Mouse (Mus musculus): ENCODE measurements at regions not wholly inside any gene's neighbourhood (a gene's known extent, or its start where the extent isn't known, plus 50 kb on each side); places are given as distances from the start of the nearest gene placed in this dataset.
A peak's percentile ranks its signal among the peaks of the same experiment; 100 is the strongest.

DNA sequence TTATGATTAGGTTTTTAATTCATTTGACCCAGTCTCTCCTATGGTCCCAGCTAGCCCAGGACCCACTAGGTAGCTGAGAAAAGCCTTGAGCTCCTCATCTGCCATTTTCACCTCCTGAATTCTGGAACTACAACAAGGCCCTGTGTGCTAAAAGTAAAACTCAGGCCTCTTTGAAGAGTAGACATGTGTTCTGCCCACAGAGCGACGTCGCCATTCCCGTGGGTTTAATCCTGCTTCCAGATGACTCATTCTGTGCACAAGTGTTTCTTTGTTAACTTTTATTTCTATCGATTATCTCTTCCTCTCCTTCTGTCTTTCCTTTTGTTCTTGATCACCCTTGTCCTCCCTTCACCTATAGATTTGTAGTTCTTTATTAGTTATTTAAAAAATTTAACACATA lies 1046.7 kb upstream of the Apob start:
- H3K27ac ChIP-seq (replicated peaks; ENCODE audit: low read depth, low read length) = no peak overlapping the region
- H3K9ac ChIP-seq (replicated peaks; ENCODE audit: low read length) = no peak overlapping the region
- no peaks in the 10 kb centered on the region for H3K9me3 ChIP-seq (ENCODE audit: control insufficient read depth, low read length)
- no peak overlapping the region for H3K4me3 ChIP-seq (replicated peaks; ENCODE audit: low read depth, low read length)
- WGBS = 58% methylated on average over 5 of the region's 5 CpGs
- H3K27me3 ChIP-seq (ENCODE audit: control insufficient read depth, insufficient read depth, low read length) = no peaks in the 10 kb centered on the region
- DNase-seq (no peak), ATAC-seq (ENCODE audit: low FRiP score, low TSS enrichment) (no peak)
- no peaks in the 10 kb centered on the region for H3K4me1 ChIP-seq (ENCODE audit: control insufficient read depth, insufficient read depth, low read length)
- no peaks in the 10 kb centered on the region for H3K36me3 ChIP-seq (ENCODE audit: control insufficient read depth, insufficient read depth, low read length)
- no peak overlapping the region for H3K4me2 ChIP-seq (ENCODE audit: low read length)

DNA sequence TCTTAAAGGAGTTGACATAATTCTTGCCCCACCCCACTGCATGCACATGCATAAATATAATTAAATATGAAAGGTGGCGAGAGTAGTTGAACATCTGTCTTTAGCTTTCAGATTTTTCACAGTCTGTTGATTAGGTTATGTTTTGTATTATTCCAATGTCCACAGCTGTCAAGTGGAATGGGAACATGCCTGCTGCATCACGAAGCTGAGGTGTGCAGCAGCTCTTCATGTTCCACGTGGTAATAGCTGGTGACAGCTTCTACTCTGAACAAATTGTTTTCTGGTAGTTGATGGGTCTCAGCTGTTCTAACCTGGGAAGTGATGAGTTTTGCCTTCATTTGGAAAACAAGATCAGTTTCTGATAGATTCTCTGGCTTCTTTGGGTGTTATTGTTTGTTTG lies 1020.8 kb upstream of the Apob start:
- H3K4me1 ChIP-seq (ENCODE audit: control insufficient read depth, insufficient read depth, low read length) = no peaks in the 10 kb centered on the region
- no peak for ATAC-seq (ENCODE audit: low FRiP score, low TSS enrichment)
- H3K36me3 ChIP-seq (ENCODE audit: control insufficient read depth, insufficient read depth, low read length) = no peaks in the 10 kb centered on the region
- no peak overlapping the region for H3K4me3 ChIP-seq (replicated peaks; ENCODE audit: low read depth, low read length)
- DNase-seq = no peak
- H3K9me3 ChIP-seq (ENCODE audit: control insufficient read depth, low read length) = no peaks in the 10 kb centered on the region
- WGBS = 62% methylated on average over 3 of the region's 3 CpGs
- no peak overlapping the region for H3K4me2 ChIP-seq (ENCODE audit: low read length)
- H3K9ac ChIP-seq (replicated peaks; ENCODE audit: low read length) = no peak overlapping the region
- no peak overlapping the region for H3K27ac ChIP-seq (replicated peaks; ENCODE audit: low read depth, low read length)
- H3K27me3 ChIP-seq (ENCODE audit: control insufficient read depth, insufficient read depth, low read length) = no peaks in the 10 kb centered on the region

DNA sequence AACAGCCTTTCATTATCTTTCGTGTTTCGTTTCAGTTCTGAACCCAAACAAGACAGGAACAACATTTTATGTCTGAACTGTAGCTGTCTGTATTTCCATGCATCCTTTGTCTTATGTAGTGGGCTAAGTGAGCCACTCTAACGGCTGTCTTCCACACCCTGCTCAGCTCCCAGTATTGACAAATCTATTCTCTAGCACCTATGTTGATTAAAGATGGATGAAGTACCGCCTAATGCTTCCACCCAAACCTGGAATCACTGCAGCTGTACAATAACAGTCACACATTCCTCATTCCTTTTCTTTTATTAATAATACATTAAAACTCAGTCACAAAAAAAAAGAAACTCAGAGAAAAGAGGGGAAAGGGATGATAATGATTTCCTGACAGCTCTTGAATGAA lies 992.8 kb upstream of the Apob start:
- peak; percentile 40; the same call in 1 of the 2 replicates for ATAC-seq (ENCODE audit: low FRiP score, low TSS enrichment)
- H3K4me2 ChIP-seq (ENCODE audit: low read length) = no peak overlapping the region
- no peaks in the 10 kb centered on the region for H3K27me3 ChIP-seq (ENCODE audit: control insufficient read depth, insufficient read depth, low read length)
- WGBS = 64% methylated on average over 4 of the region's 4 CpGs
- H3K4me1 ChIP-seq (ENCODE audit: control insufficient read depth, insufficient read depth, low read length) = no peaks in the 10 kb centered on the region
- H3K9me3 ChIP-seq (ENCODE audit: control insufficient read depth, low read length) = no peaks in the 10 kb centered on the region
- no peak overlapping the region for H3K9ac ChIP-seq (replicated peaks; ENCODE audit: low read length)
- H3K27ac ChIP-seq (replicated peaks; ENCODE audit: low read depth, low read length) = no peak overlapping the region
- H3K36me3 ChIP-seq (ENCODE audit: control insufficient read depth, insufficient read depth, low read length) = no peaks in the 10 kb centered on the region
- DNase-seq = peak; percentile 28
- no peak overlapping the region for H3K4me3 ChIP-seq (replicated peaks; ENCODE audit: low read depth, low read length)

DNA sequence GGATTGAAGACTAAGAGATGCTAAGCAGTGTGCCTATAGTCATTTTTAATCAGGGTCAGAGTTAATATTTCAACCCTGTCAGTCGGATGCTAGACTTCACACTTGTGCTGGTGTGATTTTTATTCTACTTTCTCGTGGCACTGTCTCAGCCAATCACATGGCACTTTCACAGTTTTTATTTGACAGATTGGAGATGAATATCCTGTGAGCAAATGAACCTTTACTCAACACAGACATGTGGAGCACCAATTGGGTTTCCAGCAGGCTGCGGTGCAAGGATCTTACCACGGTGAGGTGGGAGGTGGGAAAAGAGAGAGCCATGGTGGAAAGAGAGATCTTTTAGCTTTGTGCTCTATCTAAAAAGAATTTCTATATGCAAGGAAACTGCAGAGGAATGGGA lies 949.0 kb upstream of the Apob start:
- Histone ChIP-seq H3K4me3 (replicated peaks; ENCODE audit: low read depth, low read length) (no peak overlapping the region), H3K36me3 (ENCODE audit: control insufficient read depth, insufficient read depth, low read length) (no peaks in the 10 kb centered on the region), H3K4me1 (ENCODE audit: control insufficient read depth, insufficient read depth, low read length) (peaks cover 5% of the 10 kb centered on the region), H3K27me3 (ENCODE audit: control insufficient read depth, insufficient read depth, low read length) (no peaks in the 10 kb centered on the region), H3K9me3 (ENCODE audit: control insufficient read depth, low read length) (no peaks in the 10 kb centered on the region), H3K27ac (replicated peaks; ENCODE audit: low read depth, low read length) (no peak overlapping the region), H3K9ac (replicated peaks; ENCODE audit: low read length) (no peak overlapping the region), H3K4me2 (ENCODE audit: low read length) (no peak overlapping the region)
- ATAC-seq (ENCODE audit: low FRiP score, low TSS enrichment) = no peak
- 84% methylated on average over 4 of the region's 4 CpGs for WGBS
- no peak for DNase-seq

DNA sequence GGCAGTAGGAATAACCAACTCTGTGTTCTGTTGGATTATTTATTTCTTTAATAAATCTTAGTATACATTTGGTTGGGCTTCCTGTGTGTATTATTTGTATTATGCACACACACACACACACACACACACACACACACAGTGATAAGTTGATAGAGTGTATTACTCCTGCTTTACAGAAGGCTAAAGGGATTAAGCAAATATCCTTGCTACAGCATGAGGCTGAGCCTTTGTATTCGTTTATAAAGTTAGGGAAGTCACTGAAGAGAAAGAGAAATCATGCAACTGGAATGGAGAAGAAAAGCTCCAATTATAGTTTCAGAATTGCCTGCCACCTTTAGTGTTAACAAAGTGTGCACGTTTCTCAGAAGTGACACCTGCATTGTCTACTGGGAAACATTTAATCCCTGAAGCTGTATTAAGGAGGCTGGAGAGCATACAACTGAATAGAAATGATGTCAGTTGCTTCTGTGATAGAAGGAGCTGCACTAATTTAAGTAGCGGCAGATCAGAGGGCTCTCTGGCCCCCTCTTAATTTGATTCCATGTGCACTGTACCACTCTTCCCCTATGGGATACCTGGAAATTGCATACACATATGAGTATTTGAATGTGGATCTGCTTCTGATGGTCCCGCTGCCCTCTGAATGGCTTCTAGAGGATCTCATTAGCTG lies 947.9 kb upstream of the Apob start:
- H3K4me2 ChIP-seq (ENCODE audit: low read length) = no peak overlapping the region
- H3K27ac ChIP-seq (replicated peaks; ENCODE audit: low read depth, low read length) = no peak overlapping the region; the same call in 1 of the 2 replicates
- no peak overlapping the region for H3K9ac ChIP-seq (replicated peaks; ENCODE audit: low read length)
- H3K36me3 ChIP-seq (ENCODE audit: control insufficient read depth, insufficient read depth, low read length) = no peaks in the 10 kb centered on the region
- H3K4me1 ChIP-seq (ENCODE audit: control insufficient read depth, insufficient read depth, low read length) = peaks cover 5% of the 10 kb centered on the region
- H3K4me3 ChIP-seq (replicated peaks; ENCODE audit: low read depth, low read length) = no peak overlapping the region
- no peak; the same call in 1 of the 2 replicates for ATAC-seq (ENCODE audit: low FRiP score, low TSS enrichment)
- DNase-seq = peak; percentile 33
- H3K9me3 ChIP-seq (ENCODE audit: control insufficient read depth, low read length) = no peaks in the 10 kb centered on the region
- H3K27me3 ChIP-seq (ENCODE audit: control insufficient read depth, insufficient read depth, low read length) = no peaks in the 10 kb centered on the region
- 16% methylated on average over 4 of the region's 4 CpGs for WGBS

DNA sequence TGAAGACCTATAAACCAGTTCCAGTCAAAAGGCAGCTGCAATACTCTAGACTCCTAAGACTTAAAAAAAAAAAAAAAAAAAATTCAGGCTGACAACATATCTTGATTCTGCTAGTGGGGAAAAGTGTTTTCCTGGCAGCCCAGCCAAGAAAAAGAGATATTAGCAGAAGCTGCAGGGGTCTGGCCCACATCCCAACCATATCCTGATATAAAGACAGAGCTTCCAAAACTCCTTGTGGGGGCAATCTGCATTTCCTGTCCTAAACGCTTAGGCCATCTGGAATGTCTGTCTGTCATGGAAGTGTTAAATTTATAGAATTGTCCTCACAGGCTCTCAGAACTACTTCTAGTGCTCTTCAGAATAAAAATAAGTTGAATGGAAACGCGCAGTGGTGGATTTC lies 926.7 kb upstream of the Apob start:
- no peak for DNase-seq
- 89% methylated on average over 3 of the region's 3 CpGs for WGBS
- no peak for ATAC-seq (ENCODE audit: low FRiP score, low TSS enrichment)
- no peaks in the 10 kb centered on the region for H3K27me3 ChIP-seq (ENCODE audit: control insufficient read depth, insufficient read depth, low read length)
- H3K4me3 ChIP-seq (replicated peaks; ENCODE audit: low read depth, low read length) = no peak overlapping the region
- H3K4me1 ChIP-seq (ENCODE audit: control insufficient read depth, insufficient read depth, low read length) = no peaks in the 10 kb centered on the region
- H3K4me2 ChIP-seq (ENCODE audit: low read length) = no peak overlapping the region
- H3K27ac ChIP-seq (replicated peaks; ENCODE audit: low read depth, low read length) = no peak overlapping the region
- no peak overlapping the region for H3K9ac ChIP-seq (replicated peaks; ENCODE audit: low read length)
- H3K36me3 ChIP-seq (ENCODE audit: control insufficient read depth, insufficient read depth, low read length) = no peaks in the 10 kb centered on the region
- H3K9me3 ChIP-seq (ENCODE audit: control insufficient read depth, low read length) = no peaks in the 10 kb centered on the region

DNA sequence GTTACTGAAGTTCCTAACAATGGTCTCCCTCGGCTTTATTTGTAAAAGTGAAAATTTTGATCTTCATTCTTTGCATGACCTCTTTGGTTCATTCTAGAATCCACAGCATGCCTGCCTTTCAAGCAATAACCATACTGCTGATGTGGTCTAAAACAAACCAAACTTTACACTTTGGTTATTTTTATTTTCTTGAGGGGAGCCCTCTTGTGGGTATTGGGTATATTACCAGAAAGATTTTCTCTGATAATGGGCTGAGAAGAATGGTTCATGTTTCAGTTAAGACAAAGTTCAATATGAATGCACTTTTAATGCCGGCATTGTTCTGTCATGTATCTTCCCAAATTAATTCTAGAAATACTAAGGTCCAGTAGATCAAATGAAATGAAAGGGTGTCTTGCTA lies 922.9 kb upstream of the Apob start:
- Histone ChIP-seq H3K4me1 (ENCODE audit: control insufficient read depth, insufficient read depth, low read length) (no peaks in the 10 kb centered on the region), H3K27ac (replicated peaks; ENCODE audit: low read depth, low read length) (no peak overlapping the region), H3K36me3 (ENCODE audit: control insufficient read depth, insufficient read depth, low read length) (no peaks in the 10 kb centered on the region), H3K9me3 (ENCODE audit: control insufficient read depth, low read length) (no peaks in the 10 kb centered on the region), H3K4me2 (ENCODE audit: low read length) (no peak overlapping the region), H3K4me3 (replicated peaks; ENCODE audit: low read depth, low read length) (no peak overlapping the region), H3K27me3 (ENCODE audit: control insufficient read depth, insufficient read depth, low read length) (no peaks in the 10 kb centered on the region), H3K9ac (replicated peaks; ENCODE audit: low read length) (no peak overlapping the region)
- ATAC-seq (ENCODE audit: low FRiP score, low TSS enrichment) (no peak), DNase-seq (peak; percentile 56)
- 81% methylated on average over 2 of the region's 2 CpGs for WGBS

DNA sequence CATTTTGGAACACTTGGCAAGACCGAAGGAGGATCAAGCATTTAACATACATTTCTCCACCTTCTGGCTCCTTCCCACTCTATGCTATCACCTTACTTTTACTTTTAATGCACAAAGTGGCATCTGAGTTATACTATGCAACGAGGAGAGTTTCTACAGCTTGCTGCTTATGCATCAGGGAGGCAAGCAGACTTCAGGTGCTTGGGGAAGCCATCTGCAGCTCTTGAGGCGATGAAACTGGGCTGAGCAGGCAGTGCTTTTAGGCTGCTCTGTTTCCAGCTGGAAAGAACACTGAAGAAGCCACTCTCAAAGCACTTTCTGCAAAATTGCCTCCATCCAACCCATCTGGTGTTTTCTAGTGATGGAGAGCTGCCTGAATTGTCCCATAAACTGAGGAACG lies 882.9 kb upstream of the Apob start:
- no peaks in the 10 kb centered on the region for H3K27me3 ChIP-seq (ENCODE audit: control insufficient read depth, insufficient read depth, low read length)
- no peak for ATAC-seq (ENCODE audit: low FRiP score, low TSS enrichment)

DNA sequence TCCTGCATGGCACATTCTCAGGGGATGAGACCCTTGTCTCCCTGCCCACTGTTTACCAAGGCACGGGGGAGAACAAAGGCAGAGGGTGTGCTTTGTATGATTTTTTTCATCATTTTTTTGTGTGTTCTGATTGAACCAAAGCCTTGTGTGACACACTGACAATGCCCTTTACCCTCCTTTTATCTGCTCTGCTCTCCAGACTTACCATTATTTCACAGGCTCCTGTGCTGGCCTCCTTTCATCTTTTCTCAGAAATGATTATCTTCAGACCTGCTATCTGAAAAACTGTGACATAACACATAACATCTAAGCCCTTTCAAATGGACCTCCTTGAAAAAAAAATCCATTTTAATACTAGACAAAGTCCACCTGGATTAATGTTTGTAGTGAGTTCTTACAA lies 882.0 kb upstream of the Apob start:
- WGBS = 0% methylated on average over 1 of the region's 1 CpGs
- no peaks in the 10 kb centered on the region for H3K4me1 ChIP-seq (ENCODE audit: control insufficient read depth, insufficient read depth, low read length)
- no peak for ATAC-seq (ENCODE audit: low FRiP score, low TSS enrichment)
- peak; percentile 19 for DNase-seq
- H3K27ac ChIP-seq (replicated peaks; ENCODE audit: low read depth, low read length) = no peak overlapping the region
- no peaks in the 10 kb centered on the region for H3K36me3 ChIP-seq (ENCODE audit: control insufficient read depth, insufficient read depth, low read length)
- no peak overlapping the region for H3K9ac ChIP-seq (replicated peaks; ENCODE audit: low read length)
- no peaks in the 10 kb centered on the region for H3K9me3 ChIP-seq (ENCODE audit: control insufficient read depth, low read length)
- no peak overlapping the region for H3K4me2 ChIP-seq (ENCODE audit: low read length)
- no peak overlapping the region for H3K4me3 ChIP-seq (replicated peaks; ENCODE audit: low read depth, low read length)
- no peaks in the 10 kb centered on the region for H3K27me3 ChIP-seq (ENCODE audit: control insufficient read depth, insufficient read depth, low read length)

More for the DNA sequence above, 882.9 kb upstream of the Apob start:
- Histone ChIP-seq H3K4me2 (ENCODE audit: low read length) (no peak overlapping the region), H3K4me3 (replicated peaks; ENCODE audit: low read depth, low read length) (no peak overlapping the region), H3K9me3 (ENCODE audit: control insufficient read depth, low read length) (no peaks in the 10 kb centered on the region), H3K4me1 (ENCODE audit: control insufficient read depth, insufficient read depth, low read length) (no peaks in the 10 kb centered on the region), H3K36me3 (ENCODE audit: control insufficient read depth, insufficient read depth, low read length) (no peaks in the 10 kb centered on the region), H3K27ac (replicated peaks; ENCODE audit: low read depth, low read length) (no peak overlapping the region), H3K9ac (replicated peaks; ENCODE audit: low read length) (no peak overlapping the region)
- no peak for DNase-seq
- WGBS = 83% methylated on average over 4 of the region's 4 CpGs

Measured in midbrain, embryonic 14.5 days (tissue).